Mouse (Mus musculus): Measurements from ENCODE around the gene Nupl1.

DNA sequence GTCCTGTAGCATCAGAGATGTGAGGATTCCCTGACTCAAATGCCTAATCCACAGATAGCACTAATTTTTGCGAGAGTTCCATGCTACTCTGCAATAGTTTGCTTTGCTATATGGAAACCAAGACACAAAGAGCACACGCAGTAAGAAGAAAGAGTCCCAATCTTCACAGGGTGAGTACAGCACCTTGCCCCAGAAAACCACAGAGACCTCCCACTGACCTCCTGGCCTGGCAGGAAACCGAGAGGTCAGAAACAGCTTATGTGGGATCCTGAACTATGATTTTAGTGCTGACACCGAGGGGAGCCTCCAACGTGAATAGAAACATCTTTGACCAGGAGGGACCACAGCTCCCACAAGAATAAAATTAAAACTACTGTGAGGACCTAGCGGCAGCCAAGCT lies 113.4 kb downstream of the Nupl1 start:
- TF ChIP-seq POLR2A (IDR thresholded peaks at IDR 0.05; ENCODE audit: extremely low read depth, insufficient read depth, low read length) (no peak), CTCF (IDR thresholded peaks at IDR 0.05; ENCODE audit: extremely low read depth, insufficient read depth, low read length) (no peak)

Measured in cortical plate, adult 2 months (tissue).